Mouse (Mus musculus): ENCODE data around the gene Ajuba.

Gene Ajuba

DNA sequence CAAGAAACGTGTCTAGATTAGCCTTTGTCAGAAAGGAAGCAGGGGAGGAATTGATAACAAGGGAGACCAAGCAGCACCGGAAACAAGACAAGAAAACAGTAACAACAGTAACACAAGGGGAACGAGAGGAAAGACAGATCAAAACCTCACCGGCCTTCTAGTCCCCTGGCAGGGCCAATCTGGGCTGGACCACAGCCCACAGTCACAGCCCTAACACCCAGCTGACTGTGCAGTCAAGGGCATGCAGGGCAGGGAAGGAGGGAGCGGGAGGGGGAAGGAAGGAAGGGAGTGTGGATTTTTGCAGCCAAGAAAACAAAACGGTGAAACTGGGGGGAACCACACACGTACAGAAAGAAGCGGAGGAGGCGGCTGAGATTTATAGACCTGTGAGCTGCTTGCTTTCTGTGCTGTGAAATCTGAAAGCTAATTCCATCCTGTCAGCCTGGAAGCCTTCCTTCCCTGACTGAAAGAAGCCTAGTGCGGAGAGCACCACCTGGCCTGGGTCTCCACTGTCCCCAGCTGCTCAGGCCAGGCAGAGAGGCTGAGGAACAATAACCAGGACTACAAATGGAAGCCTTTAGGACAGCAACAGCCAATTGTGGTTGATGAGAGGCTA, 15.1 kb upstream of the Ajuba start:
- no peak for DNase-seq (ENCODE audit: low spot score)

DNA sequence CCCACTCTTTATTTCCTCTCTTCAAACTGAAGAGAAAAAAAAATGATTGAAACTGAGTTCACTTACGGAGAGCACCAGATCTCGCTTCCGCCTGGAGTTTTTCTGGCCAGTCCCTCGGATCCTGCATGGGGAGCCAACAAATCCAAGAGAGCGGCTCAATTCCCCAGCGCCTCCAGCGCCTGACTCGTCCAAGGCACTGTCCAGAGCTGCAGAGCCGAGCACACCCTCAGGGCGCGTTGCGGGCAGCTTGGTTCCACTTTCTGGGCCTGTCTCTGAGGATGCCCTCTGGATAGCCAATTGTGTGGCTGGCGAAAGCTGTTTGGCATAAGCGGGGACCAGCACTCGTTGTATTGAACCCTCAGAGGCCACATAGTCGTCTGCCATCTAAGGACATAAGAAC, 13.7 kb upstream of the Ajuba start:
- DNase-seq (ENCODE audit: low spot score): no peak

DNA sequence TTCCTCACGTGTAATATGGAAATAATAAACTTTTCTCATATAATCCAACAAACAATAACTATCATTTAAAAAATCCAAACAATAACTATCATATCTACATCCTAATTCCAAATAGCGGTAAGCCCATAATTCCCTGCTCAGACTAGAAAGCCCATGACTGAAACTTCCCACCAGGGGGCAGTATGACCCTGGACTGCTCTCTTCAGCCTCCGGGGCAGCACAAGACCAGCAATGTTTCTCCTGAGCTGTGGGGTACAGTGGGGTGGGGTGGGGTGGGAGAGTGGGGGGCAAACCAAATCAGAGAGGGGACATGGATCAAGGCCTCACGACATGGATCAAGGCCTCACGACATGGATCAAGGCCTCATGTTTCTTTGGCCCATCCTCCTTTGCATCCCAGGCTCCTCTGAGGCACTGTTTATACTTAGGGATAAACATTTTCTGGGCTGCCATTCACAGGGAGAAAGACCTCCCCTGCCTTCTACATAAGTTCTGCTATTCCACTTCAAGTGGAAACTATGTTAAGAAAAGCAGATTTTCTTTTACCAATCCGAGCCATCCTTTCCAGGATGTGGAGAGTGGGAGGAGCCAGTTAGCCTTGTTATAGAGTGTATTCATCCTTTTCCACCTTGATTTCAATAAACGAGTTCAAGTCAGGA, 6.5 kb upstream of the Ajuba start:
- DNase-seq (ENCODE audit: low spot score): peak; percentile 67

DNA sequence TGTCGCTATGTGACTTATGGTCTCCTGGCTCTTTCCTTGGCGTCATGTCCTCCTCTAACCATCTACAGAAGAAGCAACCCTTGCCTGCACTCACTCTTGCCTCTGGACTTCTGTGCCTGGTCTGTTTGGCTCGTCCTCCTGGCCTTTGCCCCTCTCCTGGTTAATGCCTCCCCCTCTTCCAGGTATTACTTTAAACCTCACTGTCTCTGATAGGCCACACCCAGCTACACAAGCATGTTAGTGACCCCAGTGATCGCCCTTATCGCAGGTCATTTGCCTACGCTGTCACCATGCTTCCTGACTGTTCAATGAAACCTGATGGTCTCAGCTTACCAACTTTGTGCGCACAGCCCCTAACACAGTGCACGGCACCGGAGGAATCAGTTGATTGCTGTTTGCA, 5.2 kb upstream of the Ajuba start:
- no peak for DNase-seq (ENCODE audit: low spot score)

DNA sequence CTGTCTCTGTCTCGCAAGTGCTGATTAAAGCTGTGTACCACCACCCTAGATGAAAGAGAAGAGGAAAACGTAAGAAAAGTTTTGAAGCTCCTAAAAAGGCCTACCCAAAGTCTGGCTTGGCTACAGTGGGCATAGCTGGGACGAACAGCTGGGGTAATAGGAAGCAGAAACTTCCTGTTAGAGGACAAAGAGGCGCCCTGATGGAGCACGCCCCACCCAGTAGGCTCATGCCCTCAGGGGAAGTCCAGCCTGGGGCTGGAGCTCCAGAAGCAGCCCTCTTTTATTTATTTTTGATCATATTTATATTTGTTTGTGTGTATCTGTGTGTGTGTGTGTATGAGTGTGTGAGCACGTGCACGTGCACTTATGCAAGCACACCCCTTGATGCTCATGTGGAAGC, 2.3 kb upstream of the Ajuba start:
- no peak for DNase-seq (ENCODE audit: low spot score)

DNA sequence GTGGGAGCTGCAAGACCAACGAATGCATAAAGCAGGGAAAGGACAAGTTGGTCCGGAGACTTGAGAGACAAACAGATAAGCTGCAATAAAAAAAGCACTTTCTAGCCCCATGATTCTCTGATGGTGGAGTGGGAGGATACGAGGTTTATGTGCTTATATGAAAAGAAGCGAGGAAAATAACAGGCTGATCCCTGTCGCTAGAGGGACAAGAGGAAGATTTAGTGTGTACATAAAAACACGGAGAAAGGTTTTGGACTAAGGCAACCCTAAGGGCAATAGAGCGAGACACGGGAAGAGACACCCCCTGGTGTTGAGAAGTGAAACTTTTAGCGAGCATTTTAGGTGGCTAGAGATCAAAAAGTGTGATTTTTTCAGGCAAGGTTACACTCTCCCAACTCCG, 705 bp upstream of the Ajuba start:
- DNase-seq (ENCODE audit: low spot score): peak; percentile 56

DNA sequence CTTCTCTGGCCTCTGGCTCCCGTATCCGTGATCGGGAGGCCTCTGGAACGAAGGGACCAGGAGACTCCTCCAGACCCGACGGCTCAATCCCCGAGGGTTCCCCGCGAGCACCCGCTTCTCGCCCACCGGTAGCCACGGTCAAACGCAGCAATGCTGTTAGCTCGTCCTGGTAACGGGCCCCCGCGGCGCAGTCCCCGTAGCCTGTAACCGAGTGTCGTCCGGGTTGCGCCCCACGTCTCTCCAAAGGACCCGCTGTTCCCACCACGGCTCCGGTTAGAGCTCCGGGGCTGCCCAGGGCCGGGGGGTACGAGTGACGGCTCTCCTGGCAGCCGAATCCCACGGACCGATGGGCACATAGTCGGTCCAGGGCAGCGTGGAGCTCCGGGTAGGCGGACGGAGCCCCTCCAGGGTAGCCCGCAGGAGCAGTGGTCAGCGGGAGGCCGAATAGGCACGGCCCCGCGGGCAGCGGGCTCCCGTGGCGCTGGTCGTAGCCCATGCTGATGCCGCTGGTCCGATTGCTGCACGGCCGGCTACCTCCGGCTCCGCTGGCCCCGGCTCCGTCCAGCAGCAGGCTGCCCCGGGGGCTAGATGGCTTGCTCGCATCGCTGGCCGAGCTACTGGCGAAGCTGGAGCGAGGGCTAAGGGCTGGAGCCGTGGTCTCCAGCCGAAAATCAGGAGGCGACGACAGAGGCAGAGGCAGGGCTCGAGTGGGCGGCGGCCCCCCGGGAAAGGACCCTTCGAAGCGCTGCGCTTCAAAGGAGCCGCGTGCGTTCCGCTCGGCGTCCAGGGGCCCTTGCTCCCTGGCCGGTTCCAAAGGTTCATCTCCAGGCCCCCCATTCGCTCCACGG, 893 bp downstream of the Ajuba start:
- DNase-seq (ENCODE audit: low spot score): peak; percentile 39

DNA sequence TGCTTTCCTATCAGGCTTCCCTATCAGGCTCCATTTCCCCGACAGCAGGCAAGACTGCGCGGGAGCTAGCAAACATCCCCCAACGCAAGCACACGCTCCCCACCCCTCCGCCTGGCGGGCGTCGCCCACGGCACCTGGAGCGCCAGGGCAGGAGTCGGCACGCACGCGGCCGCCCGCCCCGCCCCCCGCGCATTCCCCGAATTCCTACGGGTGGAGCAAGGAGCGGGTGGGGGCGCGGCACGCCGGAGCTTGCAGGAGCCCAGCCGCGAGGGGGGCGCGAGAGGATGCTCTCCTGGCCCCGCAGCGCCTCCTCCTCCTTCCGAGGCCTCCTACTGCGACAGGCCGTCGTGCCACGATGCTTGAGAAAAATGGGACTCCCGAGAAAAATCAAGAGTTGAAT, 1.7 kb downstream of the Ajuba start:
- peak; percentile 93 for DNase-seq (ENCODE audit: low spot score)

DNA sequence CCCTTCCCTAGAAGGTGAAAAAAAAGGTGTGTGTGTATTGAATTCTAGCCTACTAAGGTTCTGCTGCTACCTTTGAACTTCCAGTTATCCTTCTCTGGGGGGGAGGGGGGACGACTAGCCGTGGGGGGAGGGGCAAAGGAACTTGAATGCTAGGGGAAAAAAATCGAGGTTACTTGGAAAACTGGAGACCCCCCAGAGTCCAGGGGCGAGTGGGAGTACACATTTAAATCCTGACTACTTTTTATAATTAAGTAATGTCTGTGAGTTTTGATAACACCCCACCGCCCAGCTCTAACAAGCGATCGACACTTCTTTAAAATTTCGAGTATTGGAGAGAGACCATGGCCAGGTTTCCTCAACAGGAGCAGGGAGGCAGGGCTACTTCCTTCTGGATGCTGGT, 2.3 kb downstream of the Ajuba start:
- DNase-seq (ENCODE audit: low spot score): no peak

DNA sequence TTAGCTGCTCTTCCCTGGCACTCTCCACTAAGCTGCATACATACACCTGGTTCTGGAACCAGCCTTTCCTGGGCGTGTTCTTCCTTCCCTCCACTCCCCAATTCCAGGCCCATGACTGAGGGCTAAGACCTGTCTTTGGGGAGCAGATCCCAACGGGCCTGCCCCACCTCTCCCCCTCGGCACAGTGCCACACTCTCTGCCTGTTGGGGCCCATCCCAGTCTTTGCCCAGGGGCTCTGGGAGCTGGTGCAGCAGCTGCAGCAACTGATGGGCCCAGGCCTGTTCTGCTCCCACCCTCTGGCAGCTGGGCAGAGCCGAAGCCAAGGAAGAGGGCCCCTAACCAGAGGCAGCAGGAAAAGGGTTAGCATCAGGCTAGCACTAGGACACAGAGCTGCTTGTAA, 3.1 kb downstream of the Ajuba start:
- peak; percentile 91 for DNase-seq (ENCODE audit: low spot score)

DNA sequence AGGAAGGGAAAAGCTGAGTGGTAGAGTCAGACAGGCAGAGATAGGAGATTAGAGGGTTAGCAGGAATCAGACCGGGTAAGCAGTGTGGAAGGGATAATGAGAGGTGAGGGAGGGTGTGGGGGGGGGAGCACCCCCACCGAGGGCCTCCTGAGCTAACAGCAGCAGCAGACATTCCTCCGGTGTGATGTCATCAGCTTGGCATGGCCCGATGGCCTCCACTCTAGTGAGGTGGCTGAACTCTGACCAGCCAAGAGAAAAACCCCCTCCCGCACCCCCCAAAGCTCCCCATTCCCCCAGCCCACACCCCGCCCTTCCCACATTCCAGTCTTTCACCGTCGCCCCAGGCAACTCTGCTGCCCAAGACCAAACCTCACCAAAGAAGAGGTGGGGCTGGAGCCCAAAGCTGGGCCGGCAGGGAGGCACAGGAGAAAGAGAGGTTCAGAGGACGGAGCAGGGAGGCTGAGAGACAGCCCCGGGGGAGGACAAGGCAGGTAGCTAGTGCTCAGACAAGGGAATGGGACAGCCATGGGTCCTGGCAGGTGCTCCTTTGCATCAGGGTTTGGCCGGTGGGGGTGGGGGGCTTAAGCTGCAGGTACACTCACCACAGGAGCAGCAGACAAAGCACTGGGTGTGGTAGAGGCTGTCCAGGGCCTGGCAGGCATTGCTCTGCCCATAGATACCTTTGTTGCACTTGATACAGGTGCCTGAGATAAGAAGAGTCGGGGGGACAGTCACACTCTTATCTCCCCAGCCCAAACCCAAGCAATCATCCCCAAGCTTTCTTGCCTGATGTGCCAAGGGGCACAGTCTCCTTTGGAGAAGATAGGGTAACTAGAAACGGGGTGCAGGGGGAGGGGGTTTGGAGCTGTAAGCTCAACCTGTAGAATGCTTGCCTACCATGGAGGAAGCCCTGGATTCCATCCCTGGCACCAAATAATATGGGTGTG, 4.3 kb downstream of the Ajuba start:
- DNase-seq (ENCODE audit: low spot score): peak; percentile 84

DNA sequence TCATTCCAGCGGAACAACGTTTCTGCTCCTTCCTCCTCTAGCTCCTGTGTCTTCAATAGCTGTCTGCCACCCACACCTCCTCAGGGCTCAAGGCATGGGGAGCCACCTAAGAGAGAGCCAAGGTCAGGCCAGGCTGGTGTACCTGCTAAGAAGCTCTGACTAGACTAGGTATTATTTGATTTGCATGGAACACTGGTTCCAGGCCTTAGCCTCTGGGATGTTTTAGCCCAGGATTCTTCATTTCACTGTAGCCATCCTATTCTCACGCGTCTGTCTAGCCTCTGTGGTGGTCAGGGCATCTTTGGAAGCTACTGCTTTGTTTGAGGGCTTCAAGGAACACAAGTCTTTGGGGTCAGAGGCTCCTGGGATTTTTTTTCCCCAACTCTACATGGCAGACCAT, 5.2 kb downstream of the Ajuba start:
- no peak for DNase-seq (ENCODE audit: low spot score)

DNA sequence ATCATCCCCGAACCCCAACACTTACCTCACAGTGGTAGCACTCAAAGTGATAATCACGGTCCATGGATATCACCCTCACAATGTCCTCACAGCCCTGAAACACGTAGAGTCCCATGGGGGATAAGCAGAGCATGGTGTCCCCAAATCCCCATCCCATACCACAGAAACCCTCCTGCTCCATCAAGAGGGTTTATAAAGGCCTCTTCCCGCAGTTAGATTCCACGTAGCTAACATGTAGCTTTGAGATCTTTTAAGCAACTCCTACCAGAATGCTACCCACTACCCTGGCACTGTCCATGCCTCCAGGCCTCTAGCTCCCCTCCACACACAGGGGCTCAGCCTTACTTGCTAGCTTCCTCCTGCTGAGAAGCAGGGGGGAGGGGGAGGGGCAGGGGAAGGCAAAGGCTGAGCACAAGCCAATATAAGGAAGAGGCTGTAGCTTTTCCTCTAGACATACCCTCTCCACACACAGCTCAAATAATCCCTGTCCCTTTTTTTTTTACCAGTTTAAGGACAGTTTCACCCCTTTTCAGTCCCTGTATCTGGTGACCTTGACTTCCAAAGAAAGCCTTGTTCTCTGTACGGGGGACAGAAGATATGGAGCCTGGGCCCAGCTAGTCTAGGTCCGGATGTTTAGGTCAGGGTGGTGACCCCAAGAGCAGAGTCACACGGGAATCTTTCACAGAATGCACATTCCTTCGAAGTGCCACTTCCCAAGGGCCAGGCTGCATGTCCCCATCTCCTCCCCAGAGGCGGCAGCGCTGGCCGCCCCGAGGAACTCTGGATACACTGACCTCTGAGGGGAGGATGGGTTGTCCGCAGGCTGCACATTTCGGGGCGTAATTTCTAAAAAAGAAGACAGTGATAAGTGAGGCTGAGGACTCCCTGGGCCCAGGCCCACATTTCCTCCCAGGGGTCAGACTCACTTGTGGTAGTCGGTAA, 7.6 kb downstream of the Ajuba start:
- DNase-seq (ENCODE audit: low spot score): no peak

DNA sequence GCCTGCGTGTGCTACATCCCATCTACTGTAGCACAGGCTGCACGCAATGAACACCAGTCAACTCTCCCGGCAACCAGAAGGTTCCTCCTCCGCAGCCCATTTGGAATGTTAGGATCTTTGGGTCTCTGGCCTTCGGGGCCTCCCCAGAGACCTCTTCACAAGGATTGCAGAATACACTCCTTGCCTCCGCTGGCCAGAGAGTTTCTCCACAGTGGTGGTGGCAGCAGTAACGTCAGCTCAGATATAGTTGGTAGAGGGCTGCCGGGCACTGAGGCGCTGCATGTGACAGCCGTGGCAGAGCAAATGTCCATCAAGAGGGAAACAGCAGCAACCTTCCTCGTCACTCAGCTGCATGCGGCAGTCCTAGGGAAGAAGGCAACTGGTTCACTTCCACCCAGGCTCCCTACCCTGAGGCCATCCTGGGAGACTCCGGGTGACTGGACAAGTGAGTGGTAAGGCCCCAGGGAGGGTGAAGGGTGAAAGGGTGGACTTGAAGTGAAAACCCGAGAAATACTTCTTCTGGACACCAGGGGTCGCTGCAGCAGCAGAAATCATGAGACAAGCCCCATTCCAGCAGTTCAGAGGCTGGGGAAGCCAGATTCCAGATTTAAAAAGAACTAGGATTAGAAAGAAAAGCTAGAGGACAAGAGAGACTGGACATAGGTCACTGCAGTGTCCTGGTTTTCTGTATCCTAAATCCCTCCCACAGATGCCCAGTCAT, 8.5 kb downstream of the Ajuba start:
- DNase-seq (ENCODE audit: low spot score): peak; percentile 73

DNA sequence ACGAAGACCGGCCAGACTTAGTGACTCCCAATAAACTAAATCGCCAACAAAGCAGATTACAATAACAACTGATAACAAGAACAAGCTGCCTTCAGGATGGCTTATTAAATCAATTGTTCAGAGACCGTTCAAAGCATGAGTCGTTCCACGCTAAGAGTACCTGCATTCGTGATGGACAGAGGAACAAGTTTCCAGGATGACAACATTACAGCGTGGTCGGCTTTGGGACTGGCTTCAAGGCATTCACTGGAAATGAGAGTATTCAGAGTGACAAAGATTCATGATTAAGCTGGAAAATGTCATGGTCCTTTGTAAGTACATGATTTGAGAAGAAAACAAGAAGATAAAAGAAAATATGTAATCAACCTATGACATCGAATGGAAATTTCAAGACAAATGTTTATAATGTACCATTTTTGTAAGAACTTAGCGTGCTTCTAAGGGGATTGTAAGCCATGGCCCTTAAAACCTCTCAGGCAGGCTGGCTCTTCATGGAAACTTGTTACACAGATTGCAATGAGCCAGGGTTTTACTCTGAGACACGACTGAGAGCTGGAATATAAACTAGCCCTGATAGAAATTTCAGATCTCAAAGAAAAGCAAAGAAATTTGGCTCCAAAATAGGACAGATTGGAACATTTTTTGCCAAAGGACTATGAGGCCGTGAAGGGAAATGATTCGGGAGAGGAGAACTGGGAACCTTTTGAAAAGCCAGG, 16.7 kb downstream of the Ajuba start:
- no peak for DNase-seq (ENCODE audit: low spot score)

DNA sequence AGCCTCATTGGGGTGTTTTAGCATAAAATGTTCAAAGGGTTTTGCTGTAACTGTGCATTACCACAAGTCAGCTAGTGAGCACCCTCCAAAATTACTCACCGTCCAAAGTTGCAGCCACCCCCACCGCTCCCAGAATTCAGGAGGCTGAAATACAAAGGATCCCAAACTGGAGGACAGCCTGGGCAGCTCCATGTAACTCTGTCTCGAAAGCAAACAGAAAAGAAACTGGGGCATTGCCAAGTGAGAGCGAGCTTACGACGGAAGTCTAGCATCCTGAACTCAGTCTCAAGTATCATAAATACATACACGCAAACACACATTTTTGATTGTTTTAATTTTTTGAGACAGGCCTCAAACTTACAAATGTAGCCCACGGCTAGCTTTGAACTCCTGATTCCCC, 20.0 kb downstream of the Ajuba start:
- no peak for DNase-seq (ENCODE audit: low spot score)

DNA sequence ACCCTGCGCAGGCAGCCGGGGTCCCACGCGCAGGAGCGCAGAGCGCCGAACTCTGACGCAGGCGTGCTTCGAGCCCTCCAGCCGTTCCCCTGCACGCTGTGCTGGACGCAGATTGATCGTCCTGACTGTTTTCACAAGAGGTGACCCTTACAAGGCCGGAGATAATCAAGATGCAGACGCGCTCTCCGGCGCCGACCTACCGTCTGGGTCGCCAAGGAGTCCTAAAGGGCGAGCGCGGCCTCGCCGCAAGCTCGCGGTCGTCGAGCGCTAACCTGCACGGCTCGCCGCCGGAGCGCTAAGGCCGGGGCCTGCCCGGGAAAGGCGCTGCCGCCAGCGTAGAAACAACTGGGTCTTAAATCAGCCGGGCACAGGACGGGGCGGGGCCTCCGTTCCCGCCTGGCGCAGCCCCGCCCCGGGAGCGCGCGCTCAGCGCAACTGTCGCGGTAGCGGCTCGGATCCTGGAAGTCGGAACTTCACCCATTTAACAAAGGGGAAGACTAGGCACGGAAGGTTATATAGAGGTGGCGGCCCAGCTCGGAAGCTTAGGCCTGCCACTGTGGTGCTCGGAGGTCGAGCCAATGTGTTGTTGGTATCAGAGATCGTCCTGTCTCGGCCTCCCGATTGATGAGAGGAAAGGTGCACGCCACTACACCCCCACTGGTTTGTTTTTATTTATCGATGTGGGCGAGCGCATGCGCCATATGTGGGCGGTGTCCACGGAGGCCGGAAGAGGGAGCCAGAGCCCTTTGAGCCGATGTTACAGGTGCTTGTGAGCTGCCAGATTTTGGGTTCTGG, 23.2 kb downstream of the Ajuba start, which contains the start of gene Haus4:
Gene Haus4, minus strand, starts transcription at position 642 of the 795 bp plus-strand sequence.
- DNase-seq (ENCODE audit: low spot score): peak; percentile 85

DNA sequence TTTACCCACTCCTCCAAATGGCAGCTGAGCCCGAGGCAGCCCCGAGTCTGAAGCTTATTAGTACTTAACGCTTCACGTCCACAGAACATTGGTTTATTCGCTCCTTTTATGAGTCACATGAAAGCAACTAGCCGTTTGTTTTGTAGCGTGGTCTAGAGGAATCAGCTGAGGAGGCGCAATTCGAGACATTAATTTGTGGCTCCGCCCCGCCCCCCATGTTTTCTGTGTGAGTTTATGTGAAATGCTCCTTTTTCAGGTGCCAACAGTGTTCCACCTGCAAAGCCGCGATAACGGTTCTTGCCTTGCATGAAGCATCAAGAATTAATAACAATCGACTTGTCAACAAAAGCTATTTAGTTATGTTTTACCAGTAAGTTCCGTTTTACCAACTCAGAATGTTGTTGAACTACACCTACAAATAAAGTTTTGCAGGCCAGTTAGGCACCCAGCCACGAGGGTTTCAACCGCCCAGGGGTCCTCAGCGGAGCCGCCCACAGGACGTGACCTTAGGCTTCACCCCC, 23.8 kb downstream of the Ajuba start:
- DNase-seq (ENCODE audit: low spot score): no peak
